Mouse (Mus musculus): Measurements from ENCODE around the gene Frmpd4.
A peak's percentile ranks its signal among the peaks of the same experiment; 100 is the strongest.

- TF ChIP-seq CTCF (IDR thresholded peaks at IDR 0.05; ENCODE audit: control insufficient read depth, insufficient read depth, insufficient replicate concordance, low read depth, low read length) (peak; percentile 50; the same call in 1 of the 2 replicates), POLR2A (IDR thresholded peaks at IDR 0.05; ENCODE audit: control insufficient read depth, low read depth, low read length) (no peak)
Observed at GRCm38 (mm10) chrX:167497780-167498179, 1079.3 kb downstream of the Frmpd4 start.
